In genomic region chr2:91254725-91255380, GRCm38 (mm10) we compare ENCODE assay signal across 11 mouse cellular contexts. TPM values are rescaled to one million over a fixed set of nuclear protein-coding genes. Genes with fewer than 3 reads are reported as not detected.
DNase-seq lines count a peak whose midpoint lies in the region; ATAC-seq lines count a peak whose summit lies in the region.
"Had no signal": no experiment of that assay in that cellular context is flagged by ENCODE, and none has a peak within 500 bp of the region (broad histone marks: within the 10 kb centered on the region; RNA-seq: fewer than 3 reads in every experiment).

No protein-coding gene starts in this region.

- intact Hi-C loops in heart, postnatal 36 days (cut with DNase I) = loop anchor here (5.0 kb wide), 1 partner anchor 138 kb away; the partner anchor contains the start of gene Mybpc3

- DNase-seq in heart, postnatal 36 days = no peak
- no peak for DNase-seq in midbrain, embryonic 10.5 days (ENCODE audit: low spot score)
- DNase-seq in forebrain, embryonic 14.5 days (ENCODE audit: low spot score) = peak; percentile 51
- DNase-seq in midbrain, embryonic 14.5 days = peak; percentile 38
- DNase-seq in left cerebral cortex, adult 9 months (ENCODE audit: low spot score in 2 of 2) = no peak
- no peak for DNase-seq in right cerebral cortex, adult 2 months (ENCODE audit: low spot score in 2 of 2)
- DNase-seq: adrenal gland, postnatal 14 days had no signal

- H3K9me3 ChIP-seq in heart, embryonic 11.5 days (replicated peaks; ENCODE audit: control insufficient read depth, low read length) = no peaks in the 10 kb centered on the region
- H3K9me3 ChIP-seq in midbrain, embryonic 10.5 days (replicated peaks) = no peaks in the 10 kb centered on the region
- no peaks in the 10 kb centered on the region for H3K9me3 ChIP-seq in midbrain, embryonic 13.5 days
- no peaks in the 10 kb centered on the region for H3K9me3 ChIP-seq in forebrain, embryonic 14.5 days (replicated peaks; ENCODE audit: control insufficient read depth, low read length)
- no peaks in the 10 kb centered on the region for H3K9me3 ChIP-seq in midbrain, embryonic 14.5 days (ENCODE audit: control insufficient read depth, low read length)
- H3K9me3 ChIP-seq: stomach, embryonic 15.5 days had no signal

- peak overlapping the region; percentile 96; the same call in 1 of the 2 replicates for H3K4me2 ChIP-seq in heart, embryonic 11.5 days
- H3K4me2 ChIP-seq in midbrain, embryonic 13.5 days (replicated peaks) = no peak overlapping the region
- H3K4me2 ChIP-seq in forebrain, embryonic 14.5 days (ENCODE audit: low read length) = peak overlapping the region; percentile 97; the same call in 1 of the 2 replicates
- no peak overlapping the region for H3K4me2 ChIP-seq in midbrain, embryonic 14.5 days (ENCODE audit: low read length)

- ATAC-seq in heart, embryonic 11.5 days (replicated peaks; ENCODE audit: insufficient number of reproducible peaks, low FRiP score, low TSS enrichment) = no peak
- no peak for ATAC-seq in midbrain, embryonic 13.5 days
- no peak for ATAC-seq in forebrain, embryonic 14.5 days
- no peak for ATAC-seq in midbrain, embryonic 14.5 days (ENCODE audit: low FRiP score, low TSS enrichment)
- ATAC-seq: lung, postnatal 0 days had no signal

- H3K27me3 ChIP-seq in heart, embryonic 11.5 days (ENCODE audit: control insufficient read depth, insufficient read depth, low read length) = peaks cover 27% of the 10 kb centered on the region
- H3K27me3 ChIP-seq in midbrain, embryonic 10.5 days (ENCODE audit: low read depth, poor library complexity, severe bottlenecking) = peaks cover 51% of the 10 kb centered on the region
- H3K27me3 ChIP-seq in midbrain, embryonic 13.5 days = peaks cover 21% of the 10 kb centered on the region
- 0 out of 2 replicates have a peak, but pooled peaks cover 17% of the 10 kb centered on the region for H3K27me3 ChIP-seq in forebrain, embryonic 14.5 days (replicated peaks; ENCODE audit: control insufficient read depth, insufficient read depth, low read length)
- peaks cover 10% of the 10 kb centered on the region; the same call in 1 of the 2 replicates for H3K27me3 ChIP-seq in midbrain, embryonic 14.5 days (ENCODE audit: control insufficient read depth, insufficient read depth, low read length)

- H3K9ac ChIP-seq in heart, embryonic 11.5 days (ENCODE audit: low read depth, low read length) = no peak overlapping the region
- no peak overlapping the region for H3K9ac ChIP-seq in midbrain, embryonic 13.5 days (replicated peaks)
- no peak overlapping the region for H3K9ac ChIP-seq in forebrain, embryonic 14.5 days (ENCODE audit: low read length)
- no peak overlapping the region for H3K9ac ChIP-seq in midbrain, embryonic 14.5 days (replicated peaks; ENCODE audit: low read length)
- H3K9ac ChIP-seq: stomach, embryonic 15.5 days had no signal

- H3K4me3 ChIP-seq in heart, embryonic 11.5 days (ENCODE audit: low read depth, low read length) = no peak overlapping the region
- peak overlapping the region; percentile 79; the same call in 1 of the 2 replicates for H3K4me3 ChIP-seq in midbrain, embryonic 10.5 days
- H3K4me3 ChIP-seq in midbrain, embryonic 13.5 days (replicated peaks) = no peak overlapping the region
- H3K4me3 ChIP-seq in forebrain, embryonic 14.5 days (ENCODE audit: low read depth, low read length) = no peak overlapping the region
- H3K4me3 ChIP-seq in midbrain, embryonic 14.5 days (replicated peaks; ENCODE audit: low read depth, low read length) = no peak overlapping the region

- peaks cover 32% of the 10 kb centered on the region for H3K4me1 ChIP-seq in heart, embryonic 11.5 days (ENCODE audit: control insufficient read depth, insufficient read depth, low read length)
- peaks cover 43% of the 10 kb centered on the region for H3K4me1 ChIP-seq in midbrain, embryonic 10.5 days
- peaks cover 34% of the 10 kb centered on the region for H3K4me1 ChIP-seq in midbrain, embryonic 13.5 days (replicated peaks)
- H3K4me1 ChIP-seq in forebrain, embryonic 14.5 days (ENCODE audit: control insufficient read depth, insufficient read depth, low read length) = peaks cover 18% of the 10 kb centered on the region
- H3K4me1 ChIP-seq in midbrain, embryonic 14.5 days (ENCODE audit: control insufficient read depth, insufficient read depth, low read length) = peaks cover 23% of the 10 kb centered on the region

- 38% methylated on average over 8 of the region's 8 CpGs for WGBS in heart, embryonic 11.5 days (ENCODE audit: insufficient replicate concordance)
- WGBS in midbrain, embryonic 10.5 days = 35% methylated on average over 8 of the region's 8 CpGs
- 34% methylated on average over 8 of the region's 8 CpGs for WGBS in midbrain, embryonic 13.5 days
- WGBS in forebrain, embryonic 14.5 days = 23% methylated on average over 8 of the region's 8 CpGs
- 32% methylated on average over 8 of the region's 8 CpGs for WGBS in midbrain, embryonic 14.5 days

- H3K36me3 ChIP-seq in heart, embryonic 11.5 days (ENCODE audit: control insufficient read depth, insufficient read depth, low read length) = no peaks in the 10 kb centered on the region
- no peaks in the 10 kb centered on the region for H3K36me3 ChIP-seq in midbrain, embryonic 10.5 days
- H3K36me3 ChIP-seq in midbrain, embryonic 13.5 days = no peaks in the 10 kb centered on the region
- H3K36me3 ChIP-seq in forebrain, embryonic 14.5 days (ENCODE audit: control insufficient read depth, insufficient read depth, low read length) = no peaks in the 10 kb centered on the region
- H3K36me3 ChIP-seq in midbrain, embryonic 14.5 days (ENCODE audit: control insufficient read depth, insufficient read depth, low read length) = no peaks in the 10 kb centered on the region
- H3K36me3 ChIP-seq: stomach, embryonic 15.5 days had no signal

- no peak overlapping the region for H3K27ac ChIP-seq in heart, embryonic 11.5 days (ENCODE audit: low read depth, low read length)
- H3K27ac ChIP-seq in midbrain, embryonic 10.5 days (replicated peaks) = no peak overlapping the region
- H3K27ac ChIP-seq in midbrain, embryonic 13.5 days = no peak overlapping the region
- H3K27ac ChIP-seq in forebrain, embryonic 14.5 days (ENCODE audit: low read depth, low read length) = no peak overlapping the region
- H3K27ac ChIP-seq in midbrain, embryonic 14.5 days (replicated peaks; ENCODE audit: low read depth, low read length) = no peak overlapping the region
- H3K27ac ChIP-seq: stomach, embryonic 15.5 days had no signal

RNA-seq across cellular contexts. Expression of gene Pacsin3, which starts 0.9 kb away (rescaled TPM):
- 18.6 and 19.5 TPM in 2 replicates for polyA plus RNA-seq in heart, embryonic 11.5 days (2014; fragmentation: Nextera tagmentation; extraction: Ambion mirVana)
- 100 to 1,000 TPM; 150 to 151 TPM for total RNA-seq in heart, postnatal 36 days (2021)
- polyA plus RNA-seq in midbrain, embryonic 10.5 days (2016; fragmentation: Nextera tagmentation; extraction: Ambion mirVana) = 38.9 and 40.5 TPM in 2 replicates
- 15.6 and 16.2 TPM in 2 replicates for polyA plus RNA-seq in midbrain, embryonic 13.5 days (2015; fragmentation: Nextera tagmentation; extraction: Ambion mirVana)
- polyA plus RNA-seq in forebrain, embryonic 14.5 days (2014; fragmentation: Nextera tagmentation; extraction: Ambion mirVana) = 16.9 and 19.1 TPM in 2 replicates
- polyA plus RNA-seq in midbrain, embryonic 14.5 days (2014; fragmentation: Nextera tagmentation; extraction: Ambion mirVana) = 8.2 and 11.4 TPM in 2 replicates

RNA-seq across cellular contexts. Expression of gene Arfgap2, which starts 9.9 kb away (rescaled TPM):
- polyA plus RNA-seq in heart, embryonic 11.5 days (2014; fragmentation: Nextera tagmentation; extraction: Ambion mirVana) = 56.7 and 64.1 TPM in 2 replicates
- total RNA-seq in heart, postnatal 36 days (2021) = 10 to 100 TPM; 57.1 to 60.9 TPM
- polyA plus RNA-seq in midbrain, embryonic 10.5 days (2016; fragmentation: Nextera tagmentation; extraction: Ambion mirVana) = 99.0 and 104 TPM in 2 replicates
- 82.6 and 84.5 TPM in 2 replicates for polyA plus RNA-seq in midbrain, embryonic 13.5 days (2015; fragmentation: Nextera tagmentation; extraction: Ambion mirVana)
- 72.9 and 76.4 TPM in 2 replicates for polyA plus RNA-seq in forebrain, embryonic 14.5 days (2014; fragmentation: Nextera tagmentation; extraction: Ambion mirVana)
- polyA plus RNA-seq in midbrain, embryonic 14.5 days (2014; fragmentation: Nextera tagmentation; extraction: Ambion mirVana) = 64.2 and 71.8 TPM in 2 replicates

RNA-seq across cellular contexts. Expression of gene Ddb2, which starts 18.1 kb away (rescaled TPM):
- 7.3 and 8.3 TPM in 2 replicates for polyA plus RNA-seq in heart, embryonic 11.5 days (2014; fragmentation: Nextera tagmentation; extraction: Ambion mirVana)
- 1 to 10 TPM; 3.0 to 3.9 TPM for total RNA-seq in heart, postnatal 36 days (2021)
- 7.9 and 9.4 TPM in 2 replicates for polyA plus RNA-seq in midbrain, embryonic 10.5 days (2016; fragmentation: Nextera tagmentation; extraction: Ambion mirVana)
- polyA plus RNA-seq in midbrain, embryonic 13.5 days (2015; fragmentation: Nextera tagmentation; extraction: Ambion mirVana) = 15.1 TPM in 2 replicates
- polyA plus RNA-seq in forebrain, embryonic 14.5 days (2014; fragmentation: Nextera tagmentation; extraction: Ambion mirVana) = 9.4 and 9.9 TPM in 2 replicates
- polyA plus RNA-seq in midbrain, embryonic 14.5 days (2014; fragmentation: Nextera tagmentation; extraction: Ambion mirVana) = 10.6 and 14.6 TPM in 2 replicates

RNA-seq across cellular contexts. Expression of gene Acp2, which starts 52.2 kb away (rescaled TPM):
- 19.0 and 20.3 TPM in 2 replicates for polyA plus RNA-seq in heart, embryonic 11.5 days (2014; fragmentation: Nextera tagmentation; extraction: Ambion mirVana)
- total RNA-seq in heart, postnatal 36 days (2021) = 10 to 100 TPM; 18.0 to 19.5 TPM
- polyA plus RNA-seq in midbrain, embryonic 10.5 days (2016; fragmentation: Nextera tagmentation; extraction: Ambion mirVana) = 28.3 and 35.3 TPM in 2 replicates
- polyA plus RNA-seq in midbrain, embryonic 13.5 days (2015; fragmentation: Nextera tagmentation; extraction: Ambion mirVana) = 38.3 and 42.7 TPM in 2 replicates
- polyA plus RNA-seq in forebrain, embryonic 14.5 days (2014; fragmentation: Nextera tagmentation; extraction: Ambion mirVana) = 38.2 and 41.2 TPM in 2 replicates
- polyA plus RNA-seq in midbrain, embryonic 14.5 days (2014; fragmentation: Nextera tagmentation; extraction: Ambion mirVana) = 33.1 and 50.8 TPM in 2 replicates

RNA-seq across cellular contexts. Expression of gene Nr1h3, which starts 52.2 kb away (rescaled TPM):
- 2.5 and 2.8 TPM in 2 replicates for polyA plus RNA-seq in heart, embryonic 11.5 days (2014; fragmentation: Nextera tagmentation; extraction: Ambion mirVana)
- total RNA-seq in heart, postnatal 36 days (2021) = 10 to 100 TPM; 17.3 TPM
- 2.3 and 3.1 TPM in 2 replicates for polyA plus RNA-seq in midbrain, embryonic 10.5 days (2016; fragmentation: Nextera tagmentation; extraction: Ambion mirVana)
- polyA plus RNA-seq in midbrain, embryonic 13.5 days (2015; fragmentation: Nextera tagmentation; extraction: Ambion mirVana) = 1.6 and 2.1 TPM in 2 replicates
- 2.5 and 3.0 TPM in 2 replicates for polyA plus RNA-seq in forebrain, embryonic 14.5 days (2014; fragmentation: Nextera tagmentation; extraction: Ambion mirVana)
- polyA plus RNA-seq in midbrain, embryonic 14.5 days (2014; fragmentation: Nextera tagmentation; extraction: Ambion mirVana) = 0.90 and 2.6 TPM in 2 replicates

Comparison
In these comparisons a context has a peak if more than half of its experiments do, and no peak if none do; other contexts are left out.
1. DNase-seq: peak in forebrain, embryonic 14.5 days (single experiment) and midbrain, embryonic 14.5 days (single experiment); none in heart, postnatal 36 days (0 of 2), midbrain, embryonic 10.5 days (single experiment), left cerebral cortex, adult 9 months (0 of 2) and right cerebral cortex, adult 2 months (0 of 2).
2. H3K4me2 ChIP-seq: peak in heart, embryonic 11.5 days (single experiment) and forebrain, embryonic 14.5 days (single experiment); none in midbrain, embryonic 13.5 days (single experiment) and midbrain, embryonic 14.5 days (single experiment).